Mouse (Mus musculus): ENCODE measurements around the gene Perm1. TPM values are rescaled to one million over a fixed set of nuclear protein-coding genes. Genes with fewer than 3 reads are reported as not detected.

Gene Perm1
- total RNA-seq, 2 experiments from 2014 or later = 30.8 to 32.7 TPM

GRCm38 (mm10) chr4:156236651-156237447, 21.2 kb downstream of the Perm1 start:
- no peak for DNase-seq (ENCODE audit: low spot score in 2 of 2)

- DNase-seq (ENCODE audit: low spot score in 2 of 2) = no peak
Observed at GRCm38 (mm10) chr4:156249567-156249966, 33.9 kb downstream of the Perm1 start.

- DNase-seq (ENCODE audit: low spot score in 2 of 2) = no peak
Observed at GRCm38 (mm10) chr4:156251081-156251480, 35.4 kb downstream of the Perm1 start.

GRCm38 (mm10) chr4:156252140-156252539, 36.5 kb downstream of the Perm1 start:
- no peak for DNase-seq (ENCODE audit: low spot score in 2 of 2)

- no peak for DNase-seq (ENCODE audit: low spot score in 2 of 2)
Observed at GRCm38 (mm10) chr4:156252619-156253018, 37.0 kb downstream of the Perm1 start.

GRCm38 (mm10) chr4:156253043-156253442, 37.4 kb downstream of the Perm1 start:
- no peak for DNase-seq (ENCODE audit: low spot score in 2 of 2)

GRCm38 (mm10) chr4:156254361-156255077, 38.9 kb downstream of the Perm1 start:
- no peak for DNase-seq (ENCODE audit: low spot score in 2 of 2)

- no peak for DNase-seq (ENCODE audit: low spot score in 2 of 2)
Observed at GRCm38 (mm10) chr4:156255078-156255839, 39.6 kb downstream of the Perm1 start, which contains the start of gene Samd11. TSS of gene Samd11 (minus strand) at chr4:156255657.

Small RNA genes lying within 50 kb of the gene (microRNA-seq; reads per million reads assigned to microRNA genes)
- 0.85 reads per million for gene Mir7658

Other genes starting within 250 kb of the Perm1 start
- gene B3galt6, start 223.2 kb upstream of the Perm1 start, total RNA-seq (2021) = 1 to 10 TPM; 4.8 to 6.0 TPM
- gene Sdf4, start 223.0 kb upstream of the Perm1 start, total RNA-seq (2021) = 100 to 1,000 TPM; 116 to 117 TPM
- gene Tnfrsf4, start 202.0 kb upstream of the Perm1 start, total RNA-seq (2021) = 1 to 10 TPM in 1 of 2 experiments, under 1 TPM in 1; 0.93 to 1.4 TPM
- under 1 TPM; 0.62 to 0.66 TPM for gene Tnfrsf18, start 189.7 kb upstream of the Perm1 start, total RNA-seq (2021)
- gene Ttll10, start 156.5 kb upstream of the Perm1 start, total RNA-seq (2021) = not detected
- 10 to 100 TPM in 1 of 2 experiments, 1 to 10 TPM in 1; 9.8 to 12.1 TPM for gene 9430015G10Rik, start 105.9 kb upstream of the Perm1 start, total RNA-seq (2021)
- under 1 TPM; 0.25 to 0.26 TPM for gene Rnf223, start 85.4 kb upstream of the Perm1 start, total RNA-seq (2021)
- 10 to 100 TPM; 53.2 to 57.1 TPM for gene Agrn, start 18.4 kb upstream of the Perm1 start, total RNA-seq (2021)
- gene Isg15, start 15.1 kb upstream of the Perm1 start, total RNA-seq (2021) = under 1 TPM in 1 of 2 experiments, not detected in 1; 0.49 TPM
- 1 to 10 TPM; 3.6 to 4.1 TPM for gene AW011738, start 12.6 kb upstream of the Perm1 start, total RNA-seq (2021)
- 10 to 100 TPM; 11.5 to 12.2 TPM for gene Plekhn1, start 19.0 kb downstream of the Perm1 start, total RNA-seq (2021)
- 10 to 100 TPM; 30.4 to 31.0 TPM for gene Noc2l, start 20.1 kb downstream of the Perm1 start, total RNA-seq (2021)
- under 1 TPM; 0.10 to 0.26 TPM for gene Samd11, start 39.8 kb downstream of the Perm1 start, total RNA-seq (2021)
- gene Vmn2r-ps159, start 115.2 kb downstream of the Perm1 start, total RNA-seq (2021) = not detected